Mouse (Mus musculus) left cerebral cortex, postnatal 36 days (tissue): ENCODE measurements around the gene Cluh. TPM values are rescaled to one million over a fixed set of nuclear protein-coding genes. Genes with fewer than 3 reads are reported as not detected.

ENCODE experiments used
- DNase-seq, 2 experiments: peaks; one replicate each; pipeline ENCODE4 v3.0.0; 2021 to 2022; ENCODE audit warnings: low spot score in 2 of 2, mixed read lengths in 1 of 2
- intact Hi-C: fragments of 180-260 bp; cut with DNase I; formaldehyde crosslinking; loops from one replicate; pipeline ENCODE4 v1.15.1; 2025
- total RNA-seq, 2 experiments: library from RNA; stranded (reverse); gene quantifications; 2 replicates each; pipeline ENCODE4 v1.2.3; 2021

The Cluh gene
- total RNA-seq, 2 experiments from 2014 or later, result 64.4 to 64.7 TPM

GRCm38 (mm10) chr11:74668971-74669370 is 19.7 kb downstream of the Cluh start:
- no peak for DNase-seq
- intact Hi-C loops, result no loop called here

- DNase-seq, result no peak
Observed at GRCm38 (mm10) chr11:74670151-74670550, 20.9 kb downstream of the Cluh start.

DNA sequence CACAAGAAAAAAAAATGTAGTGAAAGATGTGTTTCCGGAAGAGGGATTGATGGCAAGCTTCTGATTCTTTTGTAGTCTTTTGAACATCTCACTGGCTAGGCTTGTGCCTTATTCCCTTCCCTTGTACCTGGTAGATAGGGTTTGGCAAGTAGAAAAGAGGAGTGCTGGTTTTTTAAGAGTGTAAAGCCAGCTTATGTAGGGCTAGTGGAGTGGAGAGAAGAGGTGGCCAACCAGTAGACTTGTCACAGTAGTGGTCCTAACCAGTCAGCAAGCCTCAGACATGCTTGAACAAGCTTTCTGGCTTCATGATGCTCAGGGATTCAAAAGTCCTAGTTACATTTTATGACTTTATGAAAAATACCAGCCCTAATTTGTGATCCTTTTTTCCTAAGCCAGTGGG is 21.7 kb downstream of the Cluh start:
- intact Hi-C loops, result loop anchor here (10.0 kb wide), 1 partner anchor 104 kb away; the partner anchor contains the start of gene Mettl16

More at GRCm38 (mm10) chr11:74670151-74670550, 20.9 kb downstream of the Cluh start:
- intact Hi-C loops, result loop anchor here (10.0 kb wide), 1 partner anchor 105 kb away; the partner anchor contains the start of gene Mettl16

GRCm38 (mm10) chr11:74671839-74672238 is 22.5 kb downstream of the Cluh start:
- intact Hi-C loops, result loop anchor here (10.0 kb wide), 1 partner anchor 103 kb away; the partner anchor contains the start of gene Mettl16
- no peak for DNase-seq

More for the DNA sequence above, 21.7 kb downstream of the Cluh start:
- DNase-seq, result peak in 1 of 2 experiments; percentile 1

DNA sequence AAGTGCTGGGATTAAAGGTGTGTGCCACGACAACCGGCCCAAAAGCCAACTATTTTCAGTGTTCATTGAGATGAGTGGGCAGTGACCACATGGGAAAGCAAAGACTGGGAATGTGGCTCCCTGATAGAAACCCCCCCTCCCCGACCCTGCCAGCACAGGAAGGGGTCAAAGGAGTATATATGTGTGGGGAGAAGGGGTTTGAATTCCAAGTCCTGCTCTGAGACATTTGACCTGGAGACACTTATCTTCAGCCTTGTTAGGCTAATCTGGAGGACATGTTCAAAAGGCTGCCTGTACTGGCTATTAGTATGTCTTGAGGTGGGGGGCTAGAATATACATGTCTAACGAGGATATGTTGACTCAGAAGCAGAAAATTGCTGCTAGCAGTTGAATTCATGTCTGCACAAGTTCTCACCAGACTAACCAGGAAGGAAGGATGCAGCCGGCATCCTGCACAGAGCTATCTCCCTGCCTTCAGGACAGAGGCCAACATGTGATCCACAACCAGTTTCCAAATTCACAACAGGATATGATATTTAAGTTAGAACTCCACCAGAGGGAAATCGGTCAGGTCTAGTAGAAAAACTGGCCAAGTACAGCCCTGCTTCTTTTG is 23.7 kb downstream of the Cluh start:
- peak in 1 of 2 experiments; percentile 3 for DNase-seq
- intact Hi-C loops, result loop anchor here (10.0 kb wide), 1 partner anchor 102 kb away; the partner anchor contains the start of gene Mettl16

- peak in 1 of 2 experiments; percentile 3 for DNase-seq
- intact Hi-C loops, result loop anchor here (10.0 kb wide), 1 partner anchor 101 kb away; the partner anchor contains the start of gene Mettl16
Observed at GRCm38 (mm10) chr11:74673561-74673960, 24.3 kb downstream of the Cluh start.

- DNase-seq, result peak in 1 of 2 experiments; percentile 3
- intact Hi-C loops, result loop anchor here (10.0 kb wide), 1 partner anchor 100 kb away; the partner anchor contains the start of gene Mettl16
Observed at GRCm38 (mm10) chr11:74674713-74675112, 25.4 kb downstream of the Cluh start.

- intact Hi-C loops, result loop anchor here (10.0 kb wide), 1 partner anchor 100 kb away; the partner anchor contains the start of gene Mettl16
- peak in 1 of 2 experiments; percentile 51 for DNase-seq
Observed at GRCm38 (mm10) chr11:74675156-74675555, 25.9 kb downstream of the Cluh start.

DNA sequence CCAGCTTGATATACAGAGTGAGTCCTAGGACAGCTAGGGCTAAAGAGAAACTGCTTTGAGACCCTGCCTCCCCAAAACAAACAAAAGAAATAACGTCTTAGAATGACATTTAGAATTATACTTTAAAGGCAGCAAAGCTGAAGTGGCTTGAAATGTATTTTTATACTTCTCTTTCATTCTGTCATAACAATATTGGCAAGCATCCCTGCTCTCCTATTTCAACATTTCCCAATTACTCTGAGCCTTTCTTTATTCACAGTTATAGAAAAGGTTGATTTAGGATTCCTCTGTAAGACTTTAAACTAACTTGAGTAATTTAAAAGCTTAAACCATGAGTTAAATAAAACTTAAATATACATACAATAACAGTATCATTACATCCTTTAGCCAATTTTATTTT is 42.9 kb downstream of the Cluh start:
- intact Hi-C loops, result no loop called here
- DNase-seq, result no peak

DNA sequence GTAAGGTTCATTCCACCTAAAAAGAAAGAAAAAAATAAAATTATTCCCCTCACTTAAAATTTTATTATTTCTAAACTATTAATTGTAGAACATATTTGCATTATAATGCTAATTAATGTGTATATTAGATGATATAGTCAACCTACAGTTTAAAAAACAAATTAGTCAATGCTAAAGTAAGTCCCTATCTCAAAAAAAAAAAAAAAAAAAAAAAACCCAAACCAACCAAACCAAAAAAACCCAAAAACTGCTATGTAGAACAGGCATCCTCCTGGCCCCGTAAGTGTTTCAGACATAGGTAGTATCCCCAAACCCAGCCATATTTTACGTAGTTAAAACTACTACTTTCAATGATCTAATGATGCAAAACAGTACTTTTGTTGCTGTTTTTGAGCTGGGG is 50.2 kb downstream of the Cluh start:
- DNase-seq, result no peak
- intact Hi-C loops, result no loop called here

- no peak for DNase-seq
- intact Hi-C loops, result no loop called here
Observed at GRCm38 (mm10) chr11:74704068-74704467, 54.8 kb downstream of the Cluh start.

DNA sequence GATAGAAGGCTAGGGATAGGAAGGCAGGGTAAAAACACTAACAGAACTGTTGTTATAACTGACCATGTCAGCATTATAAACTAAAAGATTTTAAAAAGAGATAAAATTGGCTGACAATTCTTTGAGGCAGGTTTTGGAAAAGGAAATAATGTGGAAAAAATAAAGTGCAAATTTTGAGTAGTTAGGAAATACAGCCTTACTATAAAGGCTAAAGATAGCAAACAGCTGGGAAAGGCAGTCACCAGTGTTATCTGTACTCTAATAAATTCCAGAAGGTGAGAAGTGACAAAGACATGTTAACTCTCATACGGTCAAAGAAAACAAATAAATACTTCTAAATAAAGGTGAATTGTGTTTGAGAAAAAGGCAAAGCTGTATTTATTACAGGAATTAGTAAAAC is 59.5 kb downstream of the Cluh start:
- DNase-seq, result no peak
- intact Hi-C loops, result no loop called here

DNA sequence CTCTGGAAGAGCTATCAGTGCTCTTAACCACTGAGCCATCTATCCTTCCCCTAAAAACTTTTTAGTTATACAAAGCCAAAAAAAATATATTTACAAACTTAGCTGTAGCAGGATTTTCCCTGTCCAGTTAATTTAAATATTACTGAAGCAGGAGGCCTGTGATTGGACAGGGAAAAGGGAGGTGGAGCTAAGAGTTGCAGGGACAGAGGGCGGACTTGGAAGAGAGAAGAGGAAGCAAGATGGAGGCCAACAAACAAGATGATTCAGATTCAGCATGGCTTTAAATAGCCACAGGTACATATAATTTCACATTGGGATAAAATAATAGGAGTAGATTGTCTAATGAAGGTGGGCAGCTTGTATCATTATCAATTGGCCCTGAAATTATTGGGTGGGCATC is 61.4 kb downstream of the Cluh start:
- DNase-seq, result no peak

GRCm38 (mm10) chr11:74715971-74716525 is 66.8 kb downstream of the Cluh start:
- no peak for DNase-seq
- intact Hi-C loops, result no loop called here

More for the DNA sequence above, 61.4 kb downstream of the Cluh start:
- intact Hi-C loops, result no loop called here

Other genes starting within 250 kb of the Cluh start
- 100 to 1,000 TPM; 179 to 210 TPM for gene Rap1gap2, start 38.6 kb upstream of the Cluh start, total RNA-seq
- gene Ccdc92b, start 29.9 kb upstream of the Cluh start, total RNA-seq, result 10 to 100 TPM; 28.5 to 31.2 TPM
- gene Pafah1b1, start 75.2 kb downstream of the Cluh start, total RNA-seq, result 100 to 1,000 TPM; 389 to 402 TPM
- 10 to 100 TPM; 19.8 to 26.7 TPM for gene Mettl16, start 121.3 kb downstream of the Cluh start, total RNA-seq
- 10 to 100 TPM; 31.5 to 31.7 TPM for gene Mnt, start 181.4 kb downstream of the Cluh start, total RNA-seq
- gene Sgsm2, start 247.6 kb downstream of the Cluh start, total RNA-seq, result 10 to 100 TPM; 80.2 to 81.6 TPM
- gene Tsr1, start 248.6 kb downstream of the Cluh start, total RNA-seq, result 10 to 100 TPM; 25.7 to 31.4 TPM